Mouse (Mus musculus) spleen, postnatal 10 days (tissue): ENCODE measurements around the gene Dicer1.

ENCODE experiments used
- DNase-seq, 2 experiments: peaks; one replicate each; pipeline ENCODE4 v3.0.0; 2021 to 2022; ENCODE audit warnings: low spot score in 2 of 2

Dicer1 gene

DNA sequence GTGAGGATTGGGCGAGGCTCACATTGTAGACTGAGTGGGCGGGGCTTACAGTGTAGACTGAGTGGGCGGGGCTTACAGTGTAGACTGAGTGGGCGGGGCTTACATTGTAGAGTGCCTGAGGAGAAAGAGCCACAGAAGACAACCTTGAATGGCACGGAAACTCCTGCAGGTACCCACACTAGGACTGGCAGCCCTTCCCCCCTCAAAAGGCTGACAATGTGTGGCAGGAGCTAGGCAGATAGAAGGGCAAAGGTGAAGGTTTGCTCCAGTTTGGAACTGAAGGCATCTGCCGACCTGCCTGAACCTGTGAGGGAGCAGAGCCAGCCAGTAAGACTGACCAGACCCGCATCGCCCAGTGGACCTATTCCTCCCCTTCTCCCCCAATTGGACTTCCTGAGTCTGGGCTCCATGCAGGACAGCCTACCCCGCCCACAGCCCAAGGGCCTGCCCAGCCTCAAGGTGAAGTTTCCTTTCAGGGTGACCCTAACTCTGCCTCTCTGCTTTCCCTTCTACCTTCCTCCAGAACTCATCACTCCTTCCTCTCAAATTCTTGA is 74.3 kb downstream of the Dicer1 start:
- peak in 1 of 2 experiments; percentile 30 for DNase-seq

GRCm38 (mm10) chr12:104676535-104677370 is 75.0 kb downstream of the Dicer1 start:
- DNase-seq: no peak

DNA sequence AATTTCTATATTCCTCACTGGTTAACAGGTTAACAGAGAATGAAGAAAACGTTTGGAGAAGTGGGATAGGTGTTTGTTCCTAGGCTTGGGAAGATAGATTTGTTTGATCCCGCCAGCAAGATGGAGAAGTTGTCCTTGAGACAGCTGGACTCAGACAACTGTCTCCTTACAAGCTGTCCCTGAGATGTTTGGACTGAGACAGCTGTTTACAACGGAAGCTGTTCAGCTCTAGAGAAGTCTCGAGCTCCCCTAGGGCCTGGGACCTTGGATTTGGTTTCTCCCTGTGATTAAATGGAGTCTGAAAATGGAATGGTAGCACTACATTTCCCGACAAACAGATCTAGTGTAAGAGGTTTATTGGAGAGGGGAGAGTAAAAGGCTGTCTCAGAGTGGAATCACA is 78.8 kb downstream of the Dicer1 start:
- DNase-seq: no peak

GRCm38 (mm10) chr12:104672406-104672805 is 79.3 kb downstream of the Dicer1 start:
- no peak for DNase-seq

DNA sequence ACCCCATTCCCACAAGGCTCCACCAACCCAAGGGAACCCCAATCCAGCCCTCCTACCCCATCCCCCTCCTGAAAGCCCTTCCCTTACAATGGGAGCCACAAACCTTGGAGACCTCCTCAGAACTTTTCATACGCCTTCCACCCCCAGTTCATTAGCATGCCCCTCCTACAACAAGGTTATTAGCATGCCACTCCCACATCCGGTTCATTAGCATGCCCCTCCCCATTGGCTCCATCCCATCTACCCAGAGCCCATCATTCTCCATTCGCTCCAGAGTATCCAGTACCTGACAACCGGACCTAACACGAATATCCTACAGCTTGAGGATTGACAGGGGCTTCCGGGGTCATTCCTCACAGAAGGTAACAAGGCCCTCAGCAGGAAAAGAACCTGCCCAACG is 83.9 kb downstream of the Dicer1 start:
- DNase-seq: no peak

DNA sequence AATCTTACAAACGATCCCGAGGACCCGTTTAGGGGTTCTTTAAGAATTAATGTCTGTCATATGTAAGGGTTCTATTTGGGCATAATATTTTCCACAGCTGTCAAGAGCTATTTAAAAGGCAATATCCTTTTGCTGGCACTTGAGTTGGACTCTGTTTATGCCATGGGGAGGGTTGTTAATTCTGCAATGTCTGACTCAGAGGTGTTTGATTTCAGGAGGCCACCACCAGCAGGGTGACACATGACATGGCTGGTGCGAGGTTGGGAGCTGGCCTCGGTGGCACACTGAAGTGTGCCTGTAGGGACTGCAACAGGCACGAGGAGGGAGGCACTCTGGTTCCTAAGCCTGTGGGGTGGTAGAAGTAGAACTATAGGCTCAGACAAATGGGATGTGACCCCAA is 85.8 kb downstream of the Dicer1 start:
- no peak for DNase-seq

- DNase-seq: no peak
Measured at GRCm38 (mm10) chr12:104665521-104665920, 86.2 kb downstream of the Dicer1 start.

- no peak for DNase-seq
Measured at GRCm38 (mm10) chr12:104656146-104656545, 95.6 kb downstream of the Dicer1 start.

GRCm38 (mm10) chr12:104655006-104655405 is 96.7 kb downstream of the Dicer1 start:
- no peak for DNase-seq

DNA sequence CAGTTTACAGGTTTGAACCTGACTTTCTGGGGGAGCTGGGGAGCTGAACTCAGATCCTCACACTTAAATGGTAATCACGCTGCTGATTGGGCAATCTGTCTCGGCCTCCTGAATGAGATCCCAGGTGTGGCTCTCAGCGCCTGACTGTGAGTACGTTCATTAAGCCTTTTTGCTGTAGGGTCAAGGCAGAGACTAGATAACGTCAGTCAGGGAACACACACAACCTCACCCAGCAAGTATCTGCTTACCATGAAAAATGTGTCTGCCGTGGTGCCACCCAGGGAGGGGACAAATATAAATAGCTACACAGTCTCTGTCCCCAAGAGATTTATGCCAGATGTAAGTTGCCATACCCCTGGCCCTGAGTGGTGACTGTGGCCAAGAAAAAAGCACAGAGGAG is 99.7 kb downstream of the Dicer1 start:
- DNase-seq: no peak

DNA sequence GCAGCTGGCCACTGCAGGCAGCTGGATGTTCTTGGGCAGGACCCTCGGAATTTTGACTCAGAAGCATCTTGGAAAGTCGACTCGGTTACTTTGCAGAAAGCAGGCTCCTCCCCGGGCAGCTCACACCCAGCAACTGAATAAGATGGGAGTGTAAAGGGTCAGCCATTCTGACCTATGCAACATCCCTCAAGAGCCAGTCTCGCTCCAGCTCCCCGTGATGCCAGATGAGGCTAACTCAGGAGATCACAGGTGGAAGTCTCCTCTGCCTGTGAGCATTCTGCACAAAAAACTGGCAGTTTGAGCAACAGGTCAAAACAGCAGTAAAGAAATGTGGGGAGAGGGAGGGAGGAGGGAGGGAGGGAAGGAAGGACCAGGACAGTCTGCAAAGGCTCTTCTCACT is 100.5 kb downstream of the Dicer1 start:
- DNase-seq: no peak

DNA sequence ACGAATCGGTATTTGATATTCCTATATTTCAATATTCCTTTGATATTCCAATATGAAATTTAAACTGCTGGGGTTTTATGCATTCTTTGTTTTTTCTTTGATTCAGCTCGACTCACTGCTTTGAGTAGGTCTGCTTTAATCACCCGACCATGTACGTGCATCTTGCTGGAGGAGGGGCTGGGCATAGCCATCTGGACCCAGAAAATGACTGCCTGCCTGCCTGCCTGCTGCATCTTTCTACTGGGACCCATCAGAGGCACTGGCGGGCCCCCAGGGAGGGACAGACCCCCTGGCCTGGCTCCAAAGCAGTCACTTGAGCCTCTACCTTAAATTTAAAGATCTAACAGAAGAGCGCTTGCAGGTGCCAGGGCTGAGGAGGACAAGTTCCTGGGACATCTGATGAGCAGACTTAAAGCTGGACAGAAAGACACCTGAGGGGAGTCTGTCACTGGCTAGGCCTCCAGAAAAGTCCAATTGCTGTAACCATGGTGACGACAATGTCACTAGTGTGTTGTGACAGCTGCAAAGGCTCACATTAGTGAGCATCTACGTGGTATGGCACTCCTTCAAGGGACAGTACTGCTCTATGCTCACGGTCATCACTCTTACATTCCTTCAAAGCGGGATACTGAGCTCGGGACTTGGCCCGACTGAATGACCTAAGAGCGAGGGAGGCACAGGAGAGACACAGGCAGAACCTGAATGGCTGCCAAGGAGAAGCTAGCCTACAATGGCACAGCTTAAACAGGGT is 101.1 kb downstream of the Dicer1 start:
- no peak for DNase-seq

GRCm38 (mm10) chr12:104648366-104648765 is 103.4 kb downstream of the Dicer1 start:
- DNase-seq: no peak

DNA sequence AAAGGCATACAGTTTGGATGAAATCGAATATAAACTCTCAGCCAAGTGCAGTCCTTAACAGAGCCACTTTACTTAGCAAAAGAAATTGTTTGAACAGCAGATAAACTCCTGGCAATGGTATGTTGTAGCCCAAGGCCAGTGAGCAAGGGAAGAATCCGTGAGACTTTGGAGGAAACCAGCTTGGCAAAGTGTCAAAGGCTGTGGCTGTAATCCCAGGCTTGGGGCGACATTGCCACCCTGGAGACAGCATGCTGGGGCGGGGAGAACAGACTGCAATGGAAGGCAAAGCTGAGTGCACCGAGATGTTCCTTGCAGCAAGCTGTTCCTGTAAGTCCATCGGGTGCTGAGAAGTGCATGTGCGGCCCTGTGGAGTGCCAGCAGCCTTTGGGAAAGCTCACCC is 109.4 kb downstream of the Dicer1 start:
- DNase-seq: no peak

GRCm38 (mm10) chr12:104640934-104641333 is 110.8 kb downstream of the Dicer1 start:
- no peak for DNase-seq

DNA sequence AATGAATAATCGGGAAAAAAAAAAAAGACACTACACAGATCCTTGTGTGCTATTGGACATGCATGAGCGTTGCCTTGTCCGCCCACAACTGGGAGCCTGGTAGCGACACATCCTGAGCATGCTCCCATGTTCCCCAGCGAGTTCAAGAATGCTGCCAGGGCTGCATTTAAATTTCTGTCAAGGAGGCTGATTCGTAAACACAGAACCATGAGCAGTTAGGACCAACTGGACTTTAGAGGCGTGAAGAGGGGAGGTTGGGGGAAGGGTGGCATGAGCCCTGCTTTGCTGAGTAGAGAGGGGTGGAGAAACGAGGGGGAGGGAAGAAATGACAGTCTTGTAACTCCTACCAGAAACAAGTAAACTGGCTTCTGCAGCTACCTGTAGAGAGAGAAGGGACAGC is 113.6 kb downstream of the Dicer1 start:
- DNase-seq: no peak
